Mouse (Mus musculus): ENCODE measurements around the gene 2610042L04Rik. TPM values are rescaled to one million over a fixed set of nuclear protein-coding genes. Genes with fewer than 3 reads are reported as not detected.
"Not testable (repeated sequence)": the region's sequence is repeated elsewhere in the genome, so short reads cannot be mapped to it uniquely, and the experiment has no call there.

The 2610042L04Rik gene
- 6.4 and 7.9 TPM in 2 replicates for polyA plus RNA-seq (2015; fragmentation: Nextera tagmentation; extraction: Ambion mirVana)

DNA sequence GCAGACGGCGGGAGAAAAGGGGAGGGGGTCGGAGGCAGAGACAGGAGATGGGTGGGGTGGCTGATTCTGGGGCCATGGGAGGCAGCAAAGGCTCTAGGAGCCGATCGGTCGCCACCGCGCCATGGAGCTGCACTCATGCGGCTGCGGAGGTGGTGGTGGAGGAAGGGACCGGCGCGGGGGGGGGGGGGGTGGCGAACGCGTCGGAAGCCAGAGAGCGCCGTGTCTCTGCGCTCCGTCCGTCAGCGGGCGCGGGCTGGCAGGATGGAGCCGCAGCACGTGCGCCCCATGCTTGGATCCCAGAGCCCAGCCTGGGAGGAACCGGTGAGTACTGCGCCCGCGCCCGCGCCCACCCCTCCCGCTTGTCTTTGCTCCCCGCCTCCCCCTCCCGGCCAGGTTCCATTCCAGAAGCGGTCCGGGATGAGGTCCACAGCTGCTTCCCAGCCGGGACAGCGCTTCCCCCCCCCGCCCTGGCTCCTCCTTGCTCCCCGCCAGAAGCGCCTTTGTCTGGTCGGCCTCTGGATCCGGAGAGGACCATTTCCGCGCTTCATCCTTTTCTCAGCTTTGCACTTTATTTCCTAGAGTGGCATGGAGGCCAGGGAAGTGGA is at the start of gene 2610042L04Rik:
2610042L04Rik (plus strand) TSS at position 288 of the 605 bp plus-strand sequence.
- H3K4me1 ChIP-seq; H3K9me3 ChIP-seq; H3K27me3 ChIP-seq (replicated peaks); H3K36me3 ChIP-seq (replicated peaks); ATAC-seq (replicated peaks): not testable (repeated sequence)
- peak within 1 kb of the TSS; percentile 63 for H3K4me2 ChIP-seq
- peak within 1 kb of the TSS; percentile 45; the same call in 1 of the 2 replicates for H3K27ac ChIP-seq
- H3K4me3 ChIP-seq = peak within 1 kb of the TSS; percentile 50
- WGBS = 4% methylated on average over 13 of the region's 48 CpGs
- H3K9ac ChIP-seq = peak within 1 kb of the TSS; percentile 61

DNA sequence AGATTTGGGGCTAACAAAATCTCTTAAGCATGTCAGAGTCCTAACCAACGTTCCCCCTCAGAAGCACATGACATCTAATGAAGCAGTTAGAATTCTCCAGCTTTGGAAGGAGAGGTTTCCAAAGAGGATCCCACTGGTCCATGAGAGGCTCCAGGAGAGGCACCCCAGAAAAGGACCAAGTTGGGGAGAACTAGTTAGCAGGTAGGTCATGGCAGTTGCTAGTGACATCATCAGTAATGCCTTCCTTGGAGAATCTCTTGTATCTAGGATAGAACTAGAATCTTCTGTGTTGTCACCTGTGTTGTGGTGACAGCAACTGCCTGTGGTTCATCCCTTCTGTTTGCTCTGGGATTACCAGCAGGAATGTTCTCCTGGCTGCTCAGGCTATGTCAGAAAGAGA is 17.6 kb upstream of the 2610042L04Rik start, which contains the start of gene Gm3149:
Gm3149 (plus strand) TSS at position 301 of the 400 bp plus-strand sequence.
- not testable (repeated sequence) for H3K4me3 ChIP-seq; H3K9ac ChIP-seq; H3K27me3 ChIP-seq (replicated peaks); H3K9me3 ChIP-seq; H3K4me1 ChIP-seq; H3K4me2 ChIP-seq; H3K27ac ChIP-seq; H3K36me3 ChIP-seq (replicated peaks); ATAC-seq (replicated peaks)
- WGBS = no CpG with 5 or more reads among the region's 1 CpGs

DNA sequence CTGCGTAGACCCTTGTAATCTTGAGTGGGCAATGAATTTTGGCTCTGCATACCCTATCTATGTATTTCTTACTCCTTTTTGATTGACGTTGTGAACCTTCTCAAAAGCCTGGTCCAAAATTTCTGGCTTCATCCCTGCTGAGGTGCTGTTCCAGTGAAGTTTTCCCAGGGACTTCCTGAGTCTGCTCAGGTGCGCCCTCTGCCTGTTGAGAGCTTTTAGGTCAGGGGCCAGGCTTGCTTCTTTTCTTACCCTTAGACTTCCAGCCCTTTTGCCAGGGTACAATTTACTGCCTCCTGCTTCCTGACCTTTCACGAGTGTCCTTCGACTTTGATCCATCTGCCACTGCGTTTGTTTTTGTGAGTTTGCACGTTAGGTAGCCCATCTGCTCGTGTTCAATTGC is 943 bp downstream of the 2610042L04Rik start:
- H3K4me3 ChIP-seq; H3K4me1 ChIP-seq; H3K9me3 ChIP-seq; H3K27me3 ChIP-seq (replicated peaks); H3K27ac ChIP-seq; ATAC-seq (replicated peaks); H3K9ac ChIP-seq; H3K36me3 ChIP-seq (replicated peaks): not testable (repeated sequence)
- peak overlapping the region; percentile 63; the same call in 1 of the 2 replicates for H3K4me2 ChIP-seq
- 6% methylated on average over 8 of the region's 8 CpGs for WGBS

DNA sequence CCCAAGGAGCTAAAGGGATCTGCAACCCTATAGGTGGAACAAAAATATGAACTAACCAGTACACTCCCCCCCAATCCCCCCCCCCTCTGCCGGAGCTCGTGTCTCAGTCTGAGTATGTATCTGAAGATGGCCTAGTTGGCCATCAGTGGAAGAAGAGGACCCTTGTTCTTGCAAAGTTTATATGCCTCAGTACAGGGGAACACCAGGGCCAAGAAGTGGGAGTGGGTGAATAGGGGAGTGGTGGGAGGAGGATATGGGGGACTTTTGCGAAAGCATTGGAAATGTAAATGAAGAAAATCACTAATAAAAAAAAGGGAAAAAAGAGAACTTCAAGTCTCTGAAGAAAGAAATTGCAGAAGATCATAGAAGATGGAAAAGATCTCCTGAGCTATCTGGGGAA is 34.4 kb downstream of the 2610042L04Rik start:
- 96% methylated on average over 3 of the region's 3 CpGs for WGBS
- ATAC-seq (replicated peaks) = not testable (repeated sequence)

DNA sequence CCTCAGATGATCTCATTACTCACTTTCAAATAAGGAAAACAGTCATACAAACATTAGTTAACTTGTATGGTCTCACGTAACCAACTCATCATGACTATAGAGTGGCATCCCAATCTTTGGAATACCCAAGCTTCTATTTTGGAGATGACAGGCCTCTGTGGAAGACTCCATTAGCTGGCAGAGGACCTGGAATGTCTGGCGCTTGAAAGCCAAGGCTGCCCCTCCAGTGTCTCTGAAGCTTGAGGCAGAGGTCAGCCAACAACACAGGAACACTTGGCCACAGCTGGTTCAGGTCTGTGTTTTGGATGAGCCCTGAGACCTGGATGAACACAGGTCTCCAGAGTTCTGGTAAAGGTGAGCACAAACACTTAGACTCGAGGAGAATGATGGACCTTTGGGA is 35.1 kb downstream of the 2610042L04Rik start:
- H3K4me3 ChIP-seq; H3K4me1 ChIP-seq; H3K27me3 ChIP-seq (replicated peaks); H3K27ac ChIP-seq; H3K9ac ChIP-seq; H3K36me3 ChIP-seq (replicated peaks); ATAC-seq (replicated peaks); H3K4me2 ChIP-seq; H3K9me3 ChIP-seq: not testable (repeated sequence)
- WGBS = 80% methylated on average over 3 of the region's 3 CpGs

More for the DNA sequence above, 34.4 kb downstream of the 2610042L04Rik start:
- not testable (repeated sequence) for H3K4me2 ChIP-seq; H3K4me3 ChIP-seq; H3K9ac ChIP-seq; H3K27me3 ChIP-seq (replicated peaks); H3K4me1 ChIP-seq; H3K36me3 ChIP-seq (replicated peaks); H3K27ac ChIP-seq; H3K9me3 ChIP-seq

DNA sequence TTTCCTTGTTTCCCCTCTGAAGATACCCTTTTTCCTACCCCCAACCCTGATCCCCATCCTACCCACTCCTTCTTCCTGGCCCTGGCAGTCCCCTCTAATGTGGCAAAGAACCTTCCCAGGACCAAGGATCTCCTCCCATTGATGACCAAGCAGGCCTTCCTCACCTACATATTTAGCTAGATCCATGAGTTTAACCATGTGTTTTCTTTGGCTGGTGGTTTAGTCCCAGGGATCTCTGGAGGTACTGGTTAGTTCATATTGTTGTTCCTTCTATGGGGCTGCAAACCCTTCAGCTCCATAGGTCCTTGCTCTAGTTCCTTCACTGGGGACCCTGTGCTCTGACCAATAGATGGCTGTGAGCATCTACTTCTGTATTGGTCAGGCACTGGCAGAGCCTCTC is 43.3 kb downstream of the 2610042L04Rik start:
- not testable (repeated sequence) for H3K36me3 ChIP-seq (replicated peaks); H3K27ac ChIP-seq; H3K27me3 ChIP-seq (replicated peaks); H3K9me3 ChIP-seq; H3K4me3 ChIP-seq; H3K4me1 ChIP-seq; ATAC-seq (replicated peaks); H3K4me2 ChIP-seq; H3K9ac ChIP-seq

DNA sequence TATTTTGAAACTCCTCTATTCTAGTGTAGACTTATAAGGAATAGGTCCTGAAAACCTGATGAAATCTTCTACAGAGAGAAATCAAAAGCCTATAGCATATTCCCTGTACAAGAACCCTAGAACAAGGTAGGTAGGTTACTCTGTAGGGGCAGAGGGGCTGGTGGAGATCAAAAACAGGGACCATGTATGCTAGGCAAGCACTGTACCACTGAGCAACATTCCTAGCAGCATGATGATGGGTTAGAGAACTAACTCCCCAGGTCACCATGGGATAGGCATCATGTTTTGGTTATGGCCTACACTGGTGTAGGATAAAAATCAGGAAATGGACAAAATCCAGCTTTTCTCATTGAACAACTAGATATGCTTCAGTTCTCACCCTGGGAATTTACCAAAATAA is 51.0 kb downstream of the 2610042L04Rik start:
- ATAC-seq (replicated peaks); H3K9me3 ChIP-seq; H3K36me3 ChIP-seq (replicated peaks): not testable (repeated sequence)

DNA sequence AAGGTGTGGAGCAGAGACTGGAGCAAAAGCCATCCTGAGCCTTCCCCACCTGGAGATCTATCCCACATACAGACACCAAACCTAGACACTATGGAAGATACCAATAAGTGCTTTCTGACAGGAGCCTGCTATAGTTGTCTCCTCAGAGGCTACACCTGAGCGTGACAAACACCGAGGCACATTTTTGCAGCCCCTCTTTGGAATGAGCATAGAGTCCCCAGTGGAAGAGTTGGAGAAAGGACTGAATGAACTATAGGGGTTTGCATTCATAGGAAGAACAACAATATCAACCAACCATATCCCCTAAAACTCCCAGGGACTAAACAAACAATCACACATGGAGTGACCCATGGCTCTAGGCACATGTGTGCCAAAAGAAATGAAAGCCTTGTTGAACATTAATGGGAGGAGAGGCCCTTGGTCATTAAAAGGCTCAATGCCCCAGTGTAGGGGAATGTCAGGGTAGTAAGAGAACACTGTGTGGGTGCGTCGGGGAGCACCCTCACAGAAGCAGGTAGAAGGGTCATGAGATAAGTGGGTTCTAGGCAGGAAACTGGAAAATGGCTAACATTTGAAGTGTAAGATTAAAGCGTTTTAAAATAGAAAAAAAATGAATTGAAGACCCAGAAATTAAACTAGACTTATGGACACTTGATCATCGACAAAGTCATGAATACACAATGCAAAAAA is 58.4 kb downstream of the 2610042L04Rik start:
- ATAC-seq (replicated peaks); H3K36me3 ChIP-seq (replicated peaks); H3K9me3 ChIP-seq; H3K4me3 ChIP-seq; H3K4me2 ChIP-seq; H3K9ac ChIP-seq; H3K27me3 ChIP-seq (replicated peaks); H3K4me1 ChIP-seq; H3K27ac ChIP-seq: not testable (repeated sequence)
- WGBS = 87% methylated on average over 4 of the region's 6 CpGs

More for the DNA sequence above, 51.0 kb downstream of the 2610042L04Rik start:
- not testable (repeated sequence) for H3K4me3 ChIP-seq; H3K9ac ChIP-seq; H3K27me3 ChIP-seq (replicated peaks); H3K27ac ChIP-seq; H3K4me2 ChIP-seq; H3K4me1 ChIP-seq

DNA sequence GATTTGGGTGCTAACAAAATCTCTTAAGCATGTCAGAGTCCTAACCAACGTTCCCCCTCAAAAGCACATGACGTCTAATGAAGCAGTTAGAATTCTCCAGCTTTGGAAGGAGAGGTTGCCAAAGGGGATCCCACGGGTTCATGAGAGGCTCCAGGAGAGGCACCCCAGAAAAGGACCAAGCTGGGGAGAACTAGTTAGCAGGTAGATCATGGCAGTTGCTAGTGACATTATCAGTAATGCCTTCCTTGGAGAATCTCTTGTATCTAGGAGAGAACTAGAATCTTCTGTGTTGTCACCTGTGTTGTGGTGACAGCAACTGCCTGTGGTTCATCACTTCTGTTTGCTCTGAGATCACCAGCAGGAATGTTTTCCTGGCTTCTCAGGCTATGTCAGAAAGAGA is 62.7 kb downstream of the 2610042L04Rik start, which contains the start of gene Gm3159:
Gm3159 (plus strand) TSS at position 301 of the 400 bp plus-strand sequence.
- WGBS = 53% methylated on average over 3 of the region's 3 CpGs

DNA sequence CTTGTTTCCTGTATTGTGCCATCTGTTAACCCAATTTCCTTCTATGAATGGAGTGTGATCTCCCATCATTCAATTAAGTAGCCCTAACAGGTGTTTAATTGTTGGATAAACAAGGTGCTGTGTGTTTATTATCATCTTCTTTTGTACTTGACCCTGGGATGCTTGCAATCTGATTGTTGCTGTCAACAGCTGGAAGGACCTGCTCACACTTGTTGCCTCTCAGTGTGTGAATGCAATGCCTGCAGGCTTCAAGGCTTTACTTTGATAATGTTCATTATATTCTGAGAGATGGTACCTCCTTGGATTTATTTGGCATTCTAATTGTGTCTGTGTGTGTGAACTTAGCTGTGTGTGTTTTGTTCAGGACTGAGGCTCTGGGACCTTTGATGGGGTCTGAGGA is 64.1 kb downstream of the 2610042L04Rik start:
- H3K4me2 ChIP-seq; H3K4me1 ChIP-seq; ATAC-seq (replicated peaks); H3K27ac ChIP-seq; H3K4me3 ChIP-seq; H3K27me3 ChIP-seq (replicated peaks); H3K9me3 ChIP-seq; H3K36me3 ChIP-seq (replicated peaks); H3K9ac ChIP-seq: not testable (repeated sequence)

More for the DNA sequence above, 62.7 kb downstream of the 2610042L04Rik start, which contains the start of gene Gm3159:
- not testable (repeated sequence) for H3K36me3 ChIP-seq (replicated peaks); H3K4me2 ChIP-seq; H3K9me3 ChIP-seq; H3K27ac ChIP-seq; ATAC-seq (replicated peaks); H3K9ac ChIP-seq; H3K4me1 ChIP-seq; H3K4me3 ChIP-seq; H3K27me3 ChIP-seq (replicated peaks)

DNA sequence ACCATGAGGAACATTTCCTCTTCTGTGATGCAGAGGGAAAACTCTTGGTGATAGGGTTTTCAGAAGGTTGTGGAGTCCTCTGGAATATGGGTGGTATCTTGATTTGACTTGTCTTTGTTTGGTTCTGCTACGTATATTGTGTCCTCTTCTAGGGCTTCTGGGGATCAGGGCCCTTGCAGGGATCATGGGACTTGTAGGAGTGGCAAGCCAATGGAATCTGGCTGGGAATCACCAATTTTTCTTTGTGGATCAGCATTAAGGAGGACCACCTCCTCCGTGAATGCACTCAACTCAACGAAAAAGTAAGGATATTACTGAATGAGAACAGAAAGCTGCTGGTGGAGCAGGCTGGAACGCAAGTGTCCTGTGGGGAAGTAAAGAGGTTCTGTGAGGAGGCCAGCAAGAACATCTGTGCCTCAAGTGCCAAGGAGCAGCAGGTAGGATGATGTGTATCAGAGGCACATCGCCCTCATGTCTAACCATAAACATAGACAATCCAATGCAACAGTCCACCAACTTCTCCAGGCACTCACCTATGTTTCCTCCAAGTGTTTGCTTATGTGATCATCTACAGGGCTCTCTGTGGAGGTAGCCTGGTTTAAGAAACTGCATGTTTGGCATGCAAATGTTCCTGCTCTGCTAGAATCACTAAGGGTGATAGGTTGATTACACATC is 65.7 kb downstream of the 2610042L04Rik start:
- not testable (repeated sequence) for ATAC-seq (replicated peaks); H3K36me3 ChIP-seq (replicated peaks); H3K27ac ChIP-seq; H3K9ac ChIP-seq; H3K4me2 ChIP-seq; H3K4me1 ChIP-seq; H3K27me3 ChIP-seq (replicated peaks); H3K9me3 ChIP-seq; H3K4me3 ChIP-seq
- WGBS = 95% methylated on average over 5 of the region's 5 CpGs

DNA sequence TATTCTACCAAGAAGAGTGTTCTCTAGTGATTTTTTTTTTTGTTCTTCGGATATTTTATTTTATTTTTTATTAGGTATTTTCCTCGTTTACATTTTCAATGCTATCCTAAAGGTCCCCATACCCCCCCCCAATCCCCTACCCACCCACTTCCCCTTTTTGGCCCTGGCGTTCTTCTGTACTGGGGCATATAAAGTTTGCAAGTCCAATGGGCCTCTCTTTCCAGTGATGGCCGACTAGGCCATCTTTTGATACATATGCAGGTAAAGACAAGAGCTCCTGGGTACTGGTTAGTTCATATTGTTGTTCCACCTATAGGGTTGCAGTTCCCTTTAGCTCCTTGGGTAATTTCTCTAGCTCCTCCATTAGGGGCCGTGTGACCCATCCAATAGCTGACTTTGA is 66.7 kb downstream of the 2610042L04Rik start:
- not testable (repeated sequence) for H3K27ac ChIP-seq; H3K4me3 ChIP-seq; H3K36me3 ChIP-seq (replicated peaks); ATAC-seq (replicated peaks); H3K9ac ChIP-seq; H3K4me2 ChIP-seq; H3K9me3 ChIP-seq; H3K4me1 ChIP-seq; H3K27me3 ChIP-seq (replicated peaks)
- 82% methylated on average over 5 of the region's 5 CpGs for WGBS

Measured in midbrain, embryonic 15.5 days (tissue).